Mouse (Mus musculus): Measurements from ENCODE around the gene Zbtb9.

DNA sequence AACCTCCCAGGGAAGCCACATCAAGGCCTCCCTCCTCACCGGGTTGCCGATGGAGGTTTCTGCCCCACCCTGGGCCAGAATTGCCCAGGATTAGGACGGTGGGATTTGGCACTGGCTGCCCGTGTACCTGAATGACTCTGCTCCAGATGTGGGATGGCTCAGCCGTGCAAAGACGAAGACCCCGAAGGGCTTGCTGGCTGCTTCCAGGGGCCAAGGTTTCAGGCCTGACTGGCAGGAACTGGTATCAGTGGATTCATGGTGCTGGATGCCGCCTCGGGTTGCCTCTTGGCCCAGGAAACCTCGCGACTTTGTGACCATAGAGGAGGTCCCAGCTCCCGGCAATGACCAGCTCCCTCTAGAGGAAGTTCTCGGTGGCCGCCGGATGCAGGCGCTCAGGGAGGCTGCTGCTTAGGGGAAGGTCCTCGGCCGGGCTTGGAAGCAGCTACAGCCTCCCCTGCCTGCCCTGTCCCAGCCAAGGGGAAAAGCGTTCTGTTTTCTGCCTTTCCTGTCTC, 55.4 kb downstream of the Zbtb9 start:
- TF ChIP-seq CTCF (IDR thresholded peaks at IDR 0.05; ENCODE audit: control insufficient read depth, insufficient read depth, insufficient replicate concordance, low read depth, low read length) (peak; percentile 42; the same call in 1 of the 2 replicates), POLR2A (IDR thresholded peaks at IDR 0.05; ENCODE audit: control insufficient read depth, low read depth, low read length) (peak; percentile 30; the same call in 1 of the 2 replicates)
